Mouse (Mus musculus) cortical plate, adult 2 months (tissue): ENCODE measurements around the gene Xdh.

Experiments
- CTCF ChIP-seq: fragments of 200-500 bp; IDR thresholded peaks from 2 replicates; pipeline ENCODE4 v1.5.1; 2011; ENCODE audit warnings: mild to moderate bottlenecking, control low read depth, low read length; ENCODE audit not compliant: insufficient read depth; ENCODE audit errors: extremely low read depth
- POLR2A ChIP-seq: fragments of 200-500 bp; IDR thresholded peaks from 2 replicates; pipeline ENCODE4 v1.6.1; 2011; ENCODE audit warnings: mild to moderate bottlenecking, low read length, control low read depth; ENCODE audit not compliant: insufficient read depth; ENCODE audit errors: extremely low read depth

DNA sequence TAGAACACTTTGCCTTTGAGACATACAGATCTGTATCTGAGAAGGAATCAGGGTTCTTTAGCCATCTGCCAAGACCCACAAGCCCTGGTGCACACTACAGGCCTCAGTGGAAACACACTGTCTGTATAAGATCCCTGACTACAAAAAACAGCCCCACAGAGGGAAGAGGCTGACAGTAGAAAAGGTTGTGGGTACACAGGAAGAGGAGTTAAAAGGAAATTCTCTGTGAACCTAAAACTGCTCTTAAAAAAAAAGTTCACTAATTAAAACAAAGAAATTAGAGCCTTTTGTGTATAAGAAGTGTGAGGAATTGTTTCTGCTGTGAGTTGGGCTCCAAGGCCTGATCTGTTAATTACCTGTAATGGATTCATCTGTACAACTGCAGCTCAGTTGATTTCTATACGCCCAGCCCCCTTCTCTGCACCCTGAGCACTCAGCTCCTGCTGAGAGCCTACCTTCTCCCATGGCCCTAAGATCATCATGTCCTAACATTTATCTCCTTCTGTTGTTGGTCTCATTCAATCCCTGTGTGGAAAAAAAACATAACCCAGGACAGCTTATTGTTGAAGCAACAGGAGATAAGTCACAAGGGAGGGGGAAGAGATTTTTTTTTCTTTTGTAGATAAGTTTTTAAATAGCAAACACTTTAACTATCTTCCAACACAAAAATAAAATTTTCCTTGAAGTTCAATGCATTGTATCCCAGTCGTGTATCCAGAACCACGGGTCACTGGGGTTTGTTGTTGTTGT is 110.7 kb downstream of the Xdh start:
- no peak for TF ChIP-seq POLR2A
- no peak for TF ChIP-seq CTCF
